Mouse (Mus musculus): Measurements from ENCODE around the gene Peak1. TPM values are rescaled to one million over a fixed set of nuclear protein-coding genes. Genes with fewer than 3 reads are reported as not detected.
A peak's percentile ranks its signal among the peaks of the same experiment; 100 is the strongest.

Gene Peak1
- polyA plus RNA-seq (2012; rRNA removed) = 8.2 and 8.5 TPM in 2 replicates

GRCm38 (mm10) chr9:56417948-56418737, at the start of gene Peak1, which contains the start of gene Hmg20a:
TSS of gene Peak1 (minus strand) at chr9:56418067.
TSS of gene Hmg20a (plus strand) at chr9:56418609.
- under 1% methylated on average over 57 of the region's 59 CpGs for WGBS
- Histone ChIP-seq H3K4me1 (ENCODE audit: control insufficient read depth, insufficient read depth, insufficient read length) (peaks cover 9% of the 10 kb centered on the region), H3K36me3 (ENCODE audit: control insufficient read depth, insufficient read depth, low read length) (no peaks in the 10 kb centered on the region)

DNA sequence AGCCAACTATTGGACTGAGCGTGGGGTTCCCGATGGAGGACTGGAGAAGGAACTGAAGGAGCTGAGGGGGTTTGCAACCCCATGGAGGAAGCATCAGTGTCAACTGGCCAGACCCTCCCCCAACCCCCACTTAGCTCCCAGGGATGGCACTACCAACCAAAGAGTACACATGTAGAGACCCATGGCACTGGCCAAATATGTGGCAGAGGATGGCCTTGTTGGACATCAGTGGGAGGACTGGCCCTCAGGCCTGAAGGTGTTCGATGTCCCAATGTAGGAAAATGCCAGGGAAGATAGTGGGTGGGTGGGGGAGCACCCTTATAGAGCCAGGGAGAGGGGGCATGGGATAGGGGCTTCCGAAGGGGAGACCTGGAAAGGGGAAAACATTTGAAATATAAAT, 48.4 kb upstream of the Peak1 start:
- Histone ChIP-seq H3K27me3 (ENCODE audit: control insufficient read depth, insufficient read depth, low read length) (no peaks in the 10 kb centered on the region), H3K4me3 (ENCODE audit: extremely low read depth, insufficient read depth, insufficient read length) (no peak overlapping the region), H3K36me3 (ENCODE audit: control insufficient read depth, insufficient read depth, low read length) (peaks cover 8% of the 10 kb centered on the region), H3K4me1 (ENCODE audit: control insufficient read depth, insufficient read depth, insufficient read length) (peaks cover 2% of the 10 kb centered on the region; the same call in 1 of the 2 replicates), H3K27ac (ENCODE audit: insufficient read depth, low read length) (no peak overlapping the region)
- WGBS = 83% methylated on average over 4 of the region's 4 CpGs
- no peak for DNase-seq (ENCODE audit: low read depth in 1 of 2, low spot score in 2 of 2)
- TF ChIP-seq POLR2A (IDR thresholded peaks at IDR 0.05; ENCODE audit: low read depth, low read length) (no peak), CTCF (IDR thresholded peaks at IDR 0.05; ENCODE audit: extremely low read depth, insufficient read depth, insufficient read length, insufficient replicate concordance) (no peak)

More at GRCm38 (mm10) chr9:56417948-56418737, at the start of gene Peak1, which contains the start of gene Hmg20a:
- TF ChIP-seq CTCF (IDR thresholded peaks at IDR 0.05; ENCODE audit: extremely low read depth, insufficient read depth, insufficient read length, insufficient replicate concordance) (no peak), POLR2A (IDR thresholded peaks at IDR 0.05; ENCODE audit: low read depth, low read length) (peak; percentile 61)
- Histone ChIP-seq H3K27me3 (ENCODE audit: control insufficient read depth, insufficient read depth, low read length) (no peaks in the 10 kb centered on the region), H3K27ac (ENCODE audit: insufficient read depth, low read length) (peak within 1 kb of the TSS; percentile 96), H3K4me3 (ENCODE audit: extremely low read depth, insufficient read depth, insufficient read length) (peak within 1 kb of the TSS; percentile 84)
- peak; percentile 99 to 100 for DNase-seq (ENCODE audit: low read depth in 1 of 2, low spot score in 2 of 2)

GRCm38 (mm10) chr9:56464863-56465654, 47.2 kb upstream of the Peak1 start:
- Histone ChIP-seq H3K27me3 (ENCODE audit: control insufficient read depth, insufficient read depth, low read length) (no peaks in the 10 kb centered on the region), H3K27ac (ENCODE audit: insufficient read depth, low read length) (peak overlapping the region; percentile 55), H3K4me3 (ENCODE audit: extremely low read depth, insufficient read depth, insufficient read length) (peak overlapping the region; percentile 22; the same call in 1 of the 2 replicates), H3K36me3 (ENCODE audit: control insufficient read depth, insufficient read depth, low read length) (peaks cover 8% of the 10 kb centered on the region), H3K4me1 (ENCODE audit: control insufficient read depth, insufficient read depth, insufficient read length) (peaks cover 2% of the 10 kb centered on the region; the same call in 1 of the 2 replicates)
- 7% methylated on average over 23 of the region's 23 CpGs for WGBS
- DNase-seq (ENCODE audit: low read depth in 1 of 2, low spot score in 2 of 2) = peak; percentile 42 to 59
- TF ChIP-seq POLR2A (IDR thresholded peaks at IDR 0.05; ENCODE audit: low read depth, low read length) (no peak), CTCF (IDR thresholded peaks at IDR 0.05; ENCODE audit: extremely low read depth, insufficient read depth, insufficient read length, insufficient replicate concordance) (no peak)

DNA sequence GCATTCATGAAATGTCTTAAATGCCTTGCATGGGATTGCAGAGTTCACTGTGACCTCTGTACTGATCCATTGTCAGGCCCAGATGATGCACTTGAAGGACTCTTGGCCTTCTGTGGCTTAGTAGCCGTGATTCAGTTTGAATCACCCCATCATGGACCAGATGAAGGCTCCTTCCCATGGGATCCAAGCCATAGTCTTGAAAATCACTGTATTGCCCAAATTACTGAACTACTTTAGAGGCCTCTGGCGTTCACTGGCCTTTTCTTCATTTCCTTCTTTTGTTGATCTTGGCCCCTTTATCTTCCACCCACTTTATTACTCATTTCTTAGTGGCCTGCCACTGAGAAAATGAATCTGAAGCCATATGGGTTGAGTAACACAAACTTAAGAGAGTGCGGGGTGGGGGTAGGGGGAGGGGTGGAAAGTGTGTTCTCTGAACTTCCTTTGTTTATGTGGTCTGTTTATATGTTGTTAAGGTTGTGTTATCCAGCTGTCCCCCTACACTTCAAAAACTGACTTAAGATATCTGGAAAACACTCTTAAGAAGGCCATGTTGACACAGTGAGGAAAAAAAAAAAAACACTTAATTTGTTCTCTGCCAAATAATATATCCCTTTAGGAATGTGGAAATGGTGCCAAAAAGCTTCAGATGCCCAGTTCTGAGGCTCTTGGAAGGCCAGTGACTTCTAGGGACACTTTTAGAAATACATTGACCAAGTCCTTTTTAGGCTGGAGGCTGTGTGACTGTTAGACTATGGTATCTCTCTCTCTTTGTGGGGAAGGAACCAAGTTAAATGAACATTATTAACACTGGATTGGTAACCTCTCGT, 46.0 kb upstream of the Peak1 start:
- Histone ChIP-seq H3K27ac (ENCODE audit: insufficient read depth, low read length) (no peak overlapping the region), H3K4me3 (ENCODE audit: extremely low read depth, insufficient read depth, insufficient read length) (no peak overlapping the region), H3K27me3 (ENCODE audit: control insufficient read depth, insufficient read depth, low read length) (no peaks in the 10 kb centered on the region), H3K36me3 (ENCODE audit: control insufficient read depth, insufficient read depth, low read length) (peaks cover 6% of the 10 kb centered on the region), H3K4me1 (ENCODE audit: control insufficient read depth, insufficient read depth, insufficient read length) (peaks cover 2% of the 10 kb centered on the region; the same call in 1 of the 2 replicates)
- TF ChIP-seq CTCF (IDR thresholded peaks at IDR 0.05; ENCODE audit: extremely low read depth, insufficient read depth, insufficient read length, insufficient replicate concordance) = no peak
- TF ChIP-seq POLR2A (IDR thresholded peaks at IDR 0.05; ENCODE audit: low read depth, low read length) = no peak
- no peak for DNase-seq (ENCODE audit: low read depth in 1 of 2, low spot score in 2 of 2)
- WGBS = 78% methylated on average over 4 of the region's 4 CpGs

GRCm38 (mm10) chr9:56463046-56463445, 45.2 kb upstream of the Peak1 start:
- WGBS = 88% methylated on average over 2 of the region's 2 CpGs
- Histone ChIP-seq H3K36me3 (ENCODE audit: control insufficient read depth, insufficient read depth, low read length) (peaks cover 6% of the 10 kb centered on the region), H3K27me3 (ENCODE audit: control insufficient read depth, insufficient read depth, low read length) (no peaks in the 10 kb centered on the region), H3K27ac (ENCODE audit: insufficient read depth, low read length) (no peak overlapping the region), H3K4me1 (ENCODE audit: control insufficient read depth, insufficient read depth, insufficient read length) (peaks cover 2% of the 10 kb centered on the region; the same call in 1 of the 2 replicates), H3K4me3 (ENCODE audit: extremely low read depth, insufficient read depth, insufficient read length) (no peak overlapping the region)
- DNase-seq (ENCODE audit: low read depth in 1 of 2, low spot score in 2 of 2) = no peak
- TF ChIP-seq CTCF (IDR thresholded peaks at IDR 0.05; ENCODE audit: extremely low read depth, insufficient read depth, insufficient read length, insufficient replicate concordance) = no peak
- TF ChIP-seq POLR2A (IDR thresholded peaks at IDR 0.05; ENCODE audit: low read depth, low read length) = no peak

GRCm38 (mm10) chr9:56462606-56463005, 44.7 kb upstream of the Peak1 start:
- Histone ChIP-seq H3K4me1 (ENCODE audit: control insufficient read depth, insufficient read depth, insufficient read length) (peaks cover 2% of the 10 kb centered on the region; the same call in 1 of the 2 replicates), H3K36me3 (ENCODE audit: control insufficient read depth, insufficient read depth, low read length) (peaks cover 2% of the 10 kb centered on the region; the same call in 1 of the 2 replicates), H3K27ac (ENCODE audit: insufficient read depth, low read length) (no peak overlapping the region), H3K4me3 (ENCODE audit: extremely low read depth, insufficient read depth, insufficient read length) (no peak overlapping the region), H3K27me3 (ENCODE audit: control insufficient read depth, insufficient read depth, low read length) (no peaks in the 10 kb centered on the region)
- TF ChIP-seq POLR2A (IDR thresholded peaks at IDR 0.05; ENCODE audit: low read depth, low read length) (no peak), CTCF (IDR thresholded peaks at IDR 0.05; ENCODE audit: extremely low read depth, insufficient read depth, insufficient read length, insufficient replicate concordance) (no peak)
- WGBS = 86% methylated on average over 1 of the region's 1 CpGs
- DNase-seq (ENCODE audit: low read depth in 1 of 2, low spot score in 2 of 2) = no peak
